Mouse (Mus musculus) bone marrow, adult 2 months (tissue): ENCODE data around the gene Casq1. TPM values are rescaled to one million over a fixed set of nuclear protein-coding genes. Genes with fewer than 3 reads are reported as not detected.

Experiments
- H3K27ac ChIP-seq: fragments of 200-500 bp; 2 replicates; pipeline ENCODE4 v1.5.1; 2012; ENCODE audit warnings: low read depth, mild to moderate bottlenecking, control low read depth, inconsistent platforms, low read length; ENCODE audit not compliant: control insufficient read depth, poor library complexity, insufficient read depth
- H3K4me1 ChIP-seq: fragments of 200-500 bp; 2 replicates; pipeline ENCODE4 v1.6.1; 2011; ENCODE audit warnings: low read length; ENCODE audit not compliant: control insufficient read depth, insufficient read depth
- H3K4me3 ChIP-seq: fragments of 200-500 bp; replicated peaks from 2 replicates; pipeline ENCODE3; 2011; ENCODE audit warnings: mild to moderate bottlenecking, low read depth, low read length, control low read depth; ENCODE audit not compliant: control insufficient read depth
- CTCF ChIP-seq: fragments of 200-500 bp; IDR thresholded peaks from 2 replicates; pipeline ENCODE4 v1.5.1; 2011; ENCODE audit warnings: low read length, control low read depth; ENCODE audit not compliant: control insufficient read depth, insufficient read depth
- POLR2A ChIP-seq: fragments of 200-500 bp; IDR thresholded peaks from 2 replicates; pipeline ENCODE4 v1.6.1; 2011; ENCODE audit warnings: low read depth, mild to moderate bottlenecking, control low read depth, low read length, borderline replicate concordance; ENCODE audit not compliant: control insufficient read depth
- WGBS: fragments of 180-500 bp; shearing (Covaris S2); methylation state at CpG from one replicate; pipeline ENCODE4 v1.1.7; 2018; 5-methylcytosine and 5-hydroxymethylcytosine counted together
- polyA plus RNA-seq: library from polyadenylated mRNA; stranded (reverse); fragments of >200 nt; gene quantifications from 2 replicates; pipeline ENCODE4 v1.2.4, GENCODE M21; 2011; ENCODE audit warnings: low replicate concordance; ENCODE audit not compliant: missing spikeins, insufficient read depth, insufficient read length

The Casq1 gene
- polyA plus RNA-seq, 1 experiment = not detected

DNA sequence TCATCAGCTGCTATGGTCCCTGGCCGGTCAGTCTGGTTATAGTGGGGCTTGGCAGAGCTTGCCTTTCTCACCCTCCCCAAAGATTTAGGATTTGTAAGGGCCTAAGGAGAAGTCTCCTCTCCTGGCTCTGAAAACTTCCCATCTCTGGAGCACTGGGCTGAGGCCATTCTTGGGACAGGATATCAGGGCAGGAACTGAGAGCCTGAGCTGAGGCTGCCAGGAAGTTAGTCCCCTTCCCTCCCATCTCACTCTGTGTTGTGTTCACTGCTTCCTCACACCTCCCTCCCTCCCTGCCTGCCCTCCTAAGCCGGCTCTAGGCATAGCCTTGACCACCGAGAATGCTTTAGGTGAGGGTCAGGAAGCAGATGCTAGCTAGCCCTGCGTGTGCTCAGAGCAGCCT lies 16.1 kb downstream of the Casq1 start:
- TF ChIP-seq CTCF = no peak
- no peak for TF ChIP-seq POLR2A
- Histone ChIP-seq H3K27ac (no peak overlapping the region), H3K4me1 (no peaks in the 10 kb centered on the region), H3K4me3 (no peak overlapping the region)
- 24% methylated on average over 4 of the region's 4 CpGs for WGBS

DNA sequence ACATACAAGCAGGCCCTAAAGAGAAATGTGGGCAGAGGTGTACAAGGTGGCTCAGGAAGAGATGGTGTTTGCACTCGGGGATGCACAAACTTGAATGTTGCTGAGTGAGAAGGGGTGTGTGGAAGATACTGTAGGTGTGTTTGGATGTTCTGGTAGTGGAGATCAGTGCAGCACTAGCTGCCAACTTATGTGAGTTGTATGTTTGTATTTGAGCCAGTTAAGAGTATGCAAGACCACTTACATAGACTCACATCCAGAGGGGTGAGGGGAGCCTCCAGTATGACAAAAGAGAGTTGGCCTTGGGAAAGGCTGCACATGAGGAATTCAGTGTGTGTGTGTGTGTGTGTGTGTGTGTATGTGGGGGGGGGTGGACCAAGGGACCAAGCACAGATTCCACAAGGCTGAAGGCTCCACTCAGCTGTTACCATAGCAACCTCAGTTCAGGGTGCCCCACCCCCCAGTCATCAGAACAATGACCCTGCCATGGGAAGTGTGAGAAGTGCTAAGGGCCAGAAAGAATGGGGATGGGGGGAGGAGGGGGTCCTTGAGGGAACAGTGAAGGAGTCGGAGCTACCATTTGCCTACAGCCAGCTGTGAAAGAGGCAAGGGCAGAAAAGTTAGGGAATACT lies 16.7 kb downstream of the Casq1 start:
- Histone ChIP-seq H3K4me3 (no peak overlapping the region), H3K4me1 (no peaks in the 10 kb centered on the region), H3K27ac (no peak overlapping the region)
- 62% methylated on average over 2 of the region's 2 CpGs for WGBS
- no peak for TF ChIP-seq CTCF
- no peak for TF ChIP-seq POLR2A

DNA sequence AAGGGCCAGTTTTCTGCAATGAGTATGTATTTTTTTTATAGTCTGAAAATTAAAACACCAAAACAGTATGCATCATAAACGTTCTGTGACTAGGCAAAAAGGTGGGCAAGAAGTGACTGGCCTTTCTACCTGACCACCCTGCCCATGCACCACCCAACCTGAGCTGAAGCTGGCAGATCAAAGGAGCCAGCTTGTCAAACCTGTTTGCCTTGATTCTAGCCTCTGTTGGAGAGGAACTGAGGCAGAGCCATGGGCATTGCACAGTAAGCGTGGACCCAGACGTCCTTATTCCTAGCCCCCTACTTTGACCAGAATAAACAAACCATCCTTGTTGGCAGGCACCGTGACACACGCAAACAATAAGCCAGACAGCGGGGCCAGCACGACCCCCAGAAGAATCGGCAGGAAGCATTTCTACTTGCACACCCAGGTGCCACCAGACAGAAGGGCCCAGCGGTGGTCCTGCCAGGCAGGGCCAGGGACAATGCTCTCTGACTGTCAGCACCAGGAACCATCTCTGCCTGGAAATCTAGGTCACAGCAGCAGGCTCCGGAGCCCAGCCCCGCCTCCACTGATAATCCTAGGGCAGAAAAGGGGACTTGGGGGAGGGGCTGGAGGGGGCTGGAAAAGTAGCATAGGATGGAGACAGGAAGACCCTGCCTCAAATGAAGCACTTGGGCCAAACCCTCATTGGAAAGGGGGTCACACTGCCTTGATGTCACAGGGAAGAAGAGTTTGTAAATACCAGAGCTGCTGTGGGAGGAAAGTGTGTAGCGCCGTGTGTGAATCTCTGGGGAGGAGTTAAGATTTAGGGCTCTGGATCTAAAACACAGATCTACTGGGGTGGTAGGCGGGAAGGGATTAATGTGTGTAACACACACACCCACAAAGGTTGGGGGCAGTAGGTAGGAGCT lies 17.4 kb downstream of the Casq1 start:
- Histone ChIP-seq H3K4me1 (no peaks in the 10 kb centered on the region), H3K4me3 (no peak overlapping the region), H3K27ac (no peak overlapping the region)
- WGBS = 86% methylated on average over 14 of the region's 14 CpGs
- no peak for TF ChIP-seq CTCF

DNA sequence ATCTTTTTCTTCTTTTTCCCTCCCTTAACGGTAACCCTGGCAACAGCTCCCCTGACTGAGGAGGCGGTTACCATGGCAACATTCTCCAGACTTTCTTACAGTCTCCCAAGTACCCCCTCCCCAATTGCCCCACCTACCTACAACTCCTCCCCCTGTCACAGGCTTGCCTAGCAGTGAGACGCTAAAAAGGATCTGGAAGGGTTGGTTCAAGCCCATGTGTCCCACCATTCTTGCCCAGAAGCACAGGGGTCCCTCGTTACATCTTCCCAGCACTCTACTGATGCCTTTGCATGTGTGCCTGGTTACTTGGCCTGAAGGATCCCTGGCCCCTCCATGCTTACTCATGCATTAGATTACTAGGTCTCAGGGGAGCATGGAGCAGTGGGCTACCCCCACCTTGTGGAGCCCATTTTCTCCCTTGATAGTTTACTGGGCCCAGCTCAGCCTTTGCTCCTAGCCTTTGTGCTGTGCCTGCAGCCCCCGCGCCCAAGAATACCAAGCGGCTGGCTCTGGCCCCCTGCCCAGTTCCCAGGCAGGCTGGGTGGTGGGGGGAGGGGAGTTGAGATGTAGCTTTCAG lies 18.7 kb downstream of the Casq1 start:
- Histone ChIP-seq H3K27ac (no peak overlapping the region), H3K4me1 (no peaks in the 10 kb centered on the region), H3K4me3 (no peak overlapping the region)
- 87% methylated on average over 7 of the region's 7 CpGs for WGBS
- no peak for TF ChIP-seq CTCF
- no peak for TF ChIP-seq POLR2A

DNA sequence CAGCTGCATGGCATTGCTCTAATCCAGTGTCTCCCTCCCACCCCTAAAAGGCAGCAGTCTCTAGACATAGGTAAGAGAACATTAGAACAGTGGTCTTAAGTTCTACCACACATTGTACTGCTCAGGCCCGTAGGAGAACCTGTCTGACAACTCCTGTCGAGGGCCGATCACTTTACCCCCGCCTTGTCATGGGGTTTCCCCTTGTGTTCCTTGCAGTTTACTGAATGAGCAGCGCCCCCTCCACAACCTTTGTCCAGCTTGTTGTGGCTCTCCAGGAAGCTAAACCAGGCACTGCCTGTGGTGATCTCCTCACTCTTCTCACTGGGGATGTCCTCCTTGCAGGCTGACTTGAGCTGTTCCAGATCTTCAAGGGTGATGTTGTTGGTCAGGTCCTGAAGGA lies 19.5 kb downstream of the Casq1 start:
- H3K4me3 ChIP-seq = no peak overlapping the region
- WGBS = 92% methylated on average over 5 of the region's 5 CpGs
- H3K4me1 ChIP-seq = no peaks in the 10 kb centered on the region
- no peak overlapping the region for H3K27ac ChIP-seq
- no peak for TF ChIP-seq CTCF
- TF ChIP-seq POLR2A = no peak

DNA sequence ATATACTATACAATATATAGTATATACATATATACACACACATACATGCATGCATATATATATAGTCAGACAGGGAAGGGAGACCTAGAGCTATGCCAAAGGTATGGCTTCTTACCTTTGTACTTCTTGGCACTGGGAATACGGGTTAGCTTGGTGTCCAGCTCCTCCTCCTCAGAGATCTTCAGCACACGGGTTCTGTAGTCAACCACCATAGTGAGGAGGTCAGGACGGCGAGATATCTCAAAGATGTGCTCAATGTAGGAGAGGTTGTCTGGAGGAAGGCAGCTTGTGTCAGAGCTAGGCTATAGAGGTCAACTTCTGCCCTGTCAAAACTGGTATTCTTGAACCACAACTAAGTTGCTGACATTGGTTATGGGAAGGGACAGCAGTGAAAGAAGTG lies 20.7 kb downstream of the Casq1 start:
- WGBS = 92% methylated on average over 4 of the region's 4 CpGs
- no peak overlapping the region for H3K27ac ChIP-seq
- no peak for TF ChIP-seq POLR2A
- TF ChIP-seq CTCF = no peak
- H3K4me3 ChIP-seq = no peak overlapping the region
- H3K4me1 ChIP-seq = no peaks in the 10 kb centered on the region

DNA sequence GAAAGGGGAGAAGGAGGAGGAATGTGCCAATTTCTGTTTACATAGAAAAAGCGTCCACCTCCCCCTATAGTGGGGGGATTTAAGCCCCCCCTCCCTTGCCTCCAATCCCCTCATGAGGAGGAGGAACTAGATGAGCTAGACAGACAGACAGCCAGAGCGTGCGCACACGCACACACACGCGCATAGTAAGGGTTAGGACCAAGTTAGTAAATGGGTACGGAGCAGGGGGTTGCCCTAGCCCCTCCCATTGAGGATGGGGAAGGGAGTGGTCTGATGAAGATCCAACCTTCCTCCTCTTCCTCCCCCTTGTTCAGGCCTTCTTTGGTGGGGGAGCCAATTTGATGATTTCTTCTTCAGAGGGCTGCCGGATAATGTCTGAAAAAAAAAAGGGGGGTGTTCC lies 21.4 kb downstream of the Casq1 start:
- Histone ChIP-seq H3K4me3 (no peak overlapping the region), H3K4me1 (no peaks in the 10 kb centered on the region), H3K27ac (no peak overlapping the region)
- 94% methylated on average over 8 of the region's 8 CpGs for WGBS
- TF ChIP-seq CTCF (no peak), POLR2A (no peak)

DNA sequence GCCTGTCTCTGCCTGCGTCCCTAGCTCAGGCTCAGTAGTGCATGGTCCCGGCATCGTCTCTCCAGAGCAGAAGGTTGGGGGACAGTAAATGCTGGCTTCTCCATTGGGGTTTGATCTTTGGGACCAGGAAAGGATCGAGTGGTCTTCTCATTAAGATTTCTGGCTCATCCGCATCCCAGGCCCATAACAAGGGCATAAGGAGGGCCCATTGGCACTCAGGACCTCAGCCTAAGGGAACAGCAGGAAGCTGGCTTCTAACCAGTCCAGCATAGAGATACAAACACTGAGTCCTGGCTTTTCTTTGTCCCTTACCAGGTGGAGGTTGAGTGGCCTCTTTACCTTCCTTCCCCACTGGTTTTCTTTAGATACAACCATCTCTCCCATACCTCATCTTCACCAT lies 21.8 kb downstream of the Casq1 start:
- no peaks in the 10 kb centered on the region for H3K4me1 ChIP-seq
- no peak overlapping the region for H3K4me3 ChIP-seq
- no peak overlapping the region for H3K27ac ChIP-seq
- TF ChIP-seq CTCF (no peak), POLR2A (no peak)
- 89% methylated on average over 5 of the region's 5 CpGs for WGBS

DNA sequence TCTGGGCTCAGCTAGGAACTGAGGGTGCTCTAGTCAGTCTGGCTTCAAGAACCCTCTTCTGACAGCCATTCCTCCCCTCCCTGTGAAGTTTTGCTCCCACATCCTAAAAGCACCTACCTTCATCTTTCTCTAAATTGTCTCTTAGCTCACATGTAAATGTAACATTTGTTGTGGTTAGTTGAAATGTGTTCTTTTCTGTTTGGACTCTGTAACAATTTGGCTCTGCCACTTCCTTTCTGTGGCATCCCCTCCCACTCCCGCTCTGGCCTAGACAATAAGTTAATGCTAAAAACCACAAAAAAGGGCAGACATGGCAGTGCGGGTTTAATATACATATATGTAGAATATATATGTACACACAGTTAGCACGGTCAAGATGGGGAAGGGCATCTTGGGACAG lies 22.5 kb downstream of the Casq1 start:
- Histone ChIP-seq H3K4me1 (no peaks in the 10 kb centered on the region), H3K27ac (no peak overlapping the region), H3K4me3 (no peak overlapping the region)
- 58% methylated on average over 3 of the region's 3 CpGs for WGBS
- TF ChIP-seq POLR2A (no peak), CTCF (no peak)
